Mouse (Mus musculus) NIH3T3 (cell line): ENCODE data around the gene Krt73.

Experiments used
- DNase-seq: peaks from one replicate; pipeline ENCODE4 v3.0.0-alpha.2; 2012; ENCODE audit warnings: low read depth

Krt73 gene

GRCm38 (mm10) chr15:101802296-101802835 is at the start of gene Krt73:
Gene Krt73 (minus strand): TSS chr15:101802346.
- DNase-seq = no peak

GRCm38 (mm10) chr15:101850694-101851093 is 48.5 kb upstream of the Krt73 start, which contains the start of gene Krt1:
Gene Krt1 (minus strand): TSS chr15:101850794.
- DNase-seq = no peak

GRCm38 (mm10) chr15:101845971-101846403 is 43.8 kb upstream of the Krt73 start:
- no peak for DNase-seq

- DNase-seq = no peak
Measured at GRCm38 (mm10) chr15:101843192-101843591, 41.0 kb upstream of the Krt73 start.

- no peak for DNase-seq
Measured at GRCm38 (mm10) chr15:101834784-101835328, 32.7 kb upstream of the Krt73 start.

- DNase-seq = no peak
Measured at GRCm38 (mm10) chr15:101833131-101833530, 31.0 kb upstream of the Krt73 start.

- DNase-seq = no peak
Measured at GRCm38 (mm10) chr15:101829441-101829840, 27.3 kb upstream of the Krt73 start.

- no peak for DNase-seq
Measured at GRCm38 (mm10) chr15:101821786-101822185, 19.6 kb upstream of the Krt73 start.

- DNase-seq = no peak
Measured at GRCm38 (mm10) chr15:101817875-101818274, 15.7 kb upstream of the Krt73 start, which contains the start of gene Krt2. Gene Krt2 (minus strand): TSS chr15:101818169.

- DNase-seq = no peak
Measured at GRCm38 (mm10) chr15:101803052-101803822, 1.1 kb upstream of the Krt73 start.

- no peak for DNase-seq
Measured at GRCm38 (mm10) chr15:101790867-101791266, 11.3 kb downstream of the Krt73 start.

GRCm38 (mm10) chr15:101786360-101786759 is 15.8 kb downstream of the Krt73 start, which contains the start of gene Krt72:
Gene Krt72 (minus strand): TSS chr15:101786460.
- DNase-seq = no peak

- no peak for DNase-seq
Measured at GRCm38 (mm10) chr15:101773420-101773819, 28.7 kb downstream of the Krt73 start.

GRCm38 (mm10) chr15:101772711-101773081 is 29.4 kb downstream of the Krt73 start:
- DNase-seq = peak; percentile 85

GRCm38 (mm10) chr15:101772080-101772710 is 30.0 kb downstream of the Krt73 start:
- DNase-seq = peak; percentile 47

- DNase-seq = no peak
Measured at GRCm38 (mm10) chr15:101770226-101770625, 31.9 kb downstream of the Krt73 start.
